Mouse (Mus musculus) forebrain, embryonic 15.5 days (tissue): ENCODE results near the gene Rhoj. TPM values are rescaled to one million over a fixed set of nuclear protein-coding genes. Genes with fewer than 3 reads are reported as not detected.
"Not testable (repeated sequence)": the region's sequence is repeated elsewhere in the genome, so short reads cannot be mapped to it uniquely, and the experiment has no call there.

Experiments used
- ATAC-seq: fragments of 200-750 bp; cut with Nextera tagmentation; replicated peaks from 2 replicates; pipeline ENCODE4 v1.8.0; 2017; ENCODE audit warnings: mild to moderate bottlenecking, moderate TSS enrichment, moderate library complexity
- H3K27ac ChIP-seq: fragments of 300-500 bp; sonication (generic); replicated peaks from 2 replicates; pipeline ENCODE4 v1.5.1; 2015; ENCODE audit warnings: mild to moderate bottlenecking, inconsistent platforms
- H3K27me3 ChIP-seq: fragments of 300-500 bp; sonication (generic); 2 replicates; pipeline ENCODE4 v1.6.1; 2015; ENCODE audit warnings: inconsistent platforms
- H3K36me3 ChIP-seq: fragments of 300-500 bp; sonication (generic); 2 replicates; pipeline ENCODE4 v1.6.1; 2015; ENCODE audit warnings: mild to moderate bottlenecking, inconsistent platforms
- H3K4me1 ChIP-seq: fragments of 300-500 bp; sonication (generic); 2 replicates; pipeline ENCODE4 v1.6.1; 2015; ENCODE audit warnings: inconsistent platforms
- H3K4me2 ChIP-seq: fragments of 300-500 bp; sonication (generic); replicated peaks from 2 replicates; pipeline ENCODE4 v1.6.1; 2015; ENCODE audit warnings: mild to moderate bottlenecking, inconsistent platforms
- H3K4me3 ChIP-seq: fragments of 300-500 bp; sonication (generic); 2 replicates; pipeline ENCODE4 v1.5.1; 2015; ENCODE audit warnings: mild to moderate bottlenecking, inconsistent platforms
- H3K9ac ChIP-seq: fragments of 300-500 bp; sonication (generic); replicated peaks from 2 replicates; pipeline ENCODE4 v1.6.1; 2015; ENCODE audit warnings: mild to moderate bottlenecking, inconsistent platforms
- H3K9me3 ChIP-seq: fragments of 300-500 bp; sonication (generic); 2 replicates; pipeline ENCODE4 v1.6.1; 2016; ENCODE audit warnings: inconsistent platforms
- WGBS: fragments of 180-500 bp; shearing (Covaris S2); methylation state at CpG from one replicate; pipeline ENCODE4 v1.1.7; 2015; ENCODE audit warnings: mixed read lengths; 5-methylcytosine and 5-hydroxymethylcytosine counted together
- polyA plus RNA-seq: library from polyadenylated mRNA; unstranded; fragments of >200 nt; fragmentation: Nextera tagmentation; extraction: Ambion mirVana; gene quantifications from 2 replicates; pipeline ENCODE4 v1.2.1, GENCODE M21; 2015

Gene Rhoj
- polyA plus RNA-seq, 1 experiment from 2014 or later = 15.0 TPM

- no peaks in the 10 kb centered on the region for H3K27me3 ChIP-seq
- H3K9ac ChIP-seq = no peak overlapping the region
- H3K9me3 ChIP-seq = no peaks in the 10 kb centered on the region
- H3K36me3 ChIP-seq = no peaks in the 10 kb centered on the region
- no peak overlapping the region for H3K27ac ChIP-seq
- WGBS = 77% methylated on average over 6 of the region's 6 CpGs
- H3K4me3 ChIP-seq = no peak overlapping the region
- ATAC-seq = no peak
- H3K4me2 ChIP-seq = no peak overlapping the region
- no peaks in the 10 kb centered on the region for H3K4me1 ChIP-seq
Observed at GRCm38 (mm10) chr12:75414991-75415390, 106.9 kb downstream of the Rhoj start.

DNA sequence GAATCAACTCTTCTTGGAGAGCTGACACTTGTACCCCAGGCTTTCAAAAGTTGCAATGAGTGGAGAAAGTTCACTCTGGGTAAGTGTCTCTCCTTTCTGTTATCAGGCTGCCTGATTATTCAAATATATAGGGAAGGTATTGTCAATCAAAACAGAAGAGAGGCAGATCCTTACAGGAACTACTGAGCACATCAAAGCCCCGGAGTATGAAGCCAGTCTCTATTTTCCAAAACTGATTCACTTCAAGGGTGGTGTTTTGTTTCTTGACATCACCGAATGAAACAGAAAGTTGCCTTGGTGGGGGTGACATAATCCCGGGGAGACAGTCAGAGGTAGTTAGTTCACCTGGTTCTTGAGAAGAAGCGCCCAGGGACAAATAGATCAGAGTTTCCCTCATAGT is 108.6 kb downstream of the Rhoj start, which contains the start of gene Gphb5:
Gphb5 (minus strand) TSS at position 101 of the 400 bp plus-strand sequence.
- H3K27ac ChIP-seq = no peak within 1 kb of the TSS
- no peaks in the 10 kb centered on the region for H3K4me1 ChIP-seq
- H3K9me3 ChIP-seq = no peaks in the 10 kb centered on the region
- no peak within 1 kb of the TSS for H3K4me2 ChIP-seq
- 91% methylated on average over 4 of the region's 4 CpGs for WGBS
- no peak within 1 kb of the TSS for H3K4me3 ChIP-seq
- no peaks in the 10 kb centered on the region for H3K27me3 ChIP-seq
- no peak within 1 kb of the TSS for H3K9ac ChIP-seq
- ATAC-seq = no peak
- no peaks in the 10 kb centered on the region for H3K36me3 ChIP-seq

DNA sequence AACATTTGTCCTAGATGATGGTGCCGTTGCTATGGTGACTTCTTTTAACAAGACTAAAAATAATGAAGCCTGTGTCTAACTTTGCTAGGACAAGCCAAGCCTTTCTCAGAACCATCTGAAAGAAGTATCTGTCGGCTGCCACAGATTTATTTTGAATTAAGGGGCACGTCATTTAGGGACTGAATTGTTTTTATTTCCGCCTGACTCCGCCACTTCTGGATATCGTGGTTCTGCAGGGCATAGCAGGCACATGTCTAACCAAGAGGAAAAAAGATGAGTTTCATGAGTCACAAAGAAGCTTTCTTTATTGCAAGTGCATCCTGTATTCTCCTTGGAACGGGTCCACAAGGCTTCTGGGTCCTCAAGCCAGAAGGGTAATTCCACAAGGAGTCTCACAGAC is 116.2 kb downstream of the Rhoj start:
- H3K4me1 ChIP-seq = no peaks in the 10 kb centered on the region
- no peak overlapping the region for H3K9ac ChIP-seq
- WGBS = 73% methylated on average over 7 of the region's 7 CpGs
- H3K4me3 ChIP-seq = no peak overlapping the region
- no peak overlapping the region for H3K4me2 ChIP-seq
- no peaks in the 10 kb centered on the region for H3K9me3 ChIP-seq
- no peaks in the 10 kb centered on the region for H3K36me3 ChIP-seq
- no peak for ATAC-seq
- no peaks in the 10 kb centered on the region for H3K27me3 ChIP-seq
- no peak overlapping the region for H3K27ac ChIP-seq

DNA sequence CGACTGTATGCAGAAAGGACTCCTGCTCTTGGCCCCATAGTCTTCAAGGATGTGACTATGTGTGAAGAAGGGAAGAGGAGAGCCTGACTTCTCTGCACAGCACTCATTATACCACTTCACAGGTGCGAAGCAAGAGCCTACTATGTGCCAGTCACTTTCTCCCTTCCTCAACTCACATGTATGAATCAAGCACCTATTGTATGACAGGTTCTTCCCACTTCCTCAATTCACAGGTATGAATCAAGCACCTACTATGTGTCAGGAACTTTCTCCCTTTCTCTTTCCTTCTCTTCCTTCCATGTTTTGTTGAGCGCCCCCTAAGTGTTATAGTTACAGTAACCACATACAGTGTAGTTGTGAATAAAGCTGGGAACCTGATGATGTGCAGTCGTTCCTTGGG is 116.7 kb downstream of the Rhoj start:
- Histone ChIP-seq H3K4me1 (no peaks in the 10 kb centered on the region), H3K27me3 (no peaks in the 10 kb centered on the region), H3K9me3 (no peaks in the 10 kb centered on the region), H3K9ac (no peak overlapping the region), H3K36me3 (no peaks in the 10 kb centered on the region), H3K4me2 (no peak overlapping the region), H3K27ac (no peak overlapping the region), H3K4me3 (no peak overlapping the region)
- 89% methylated on average over 4 of the region's 4 CpGs for WGBS
- ATAC-seq = no peak

DNA sequence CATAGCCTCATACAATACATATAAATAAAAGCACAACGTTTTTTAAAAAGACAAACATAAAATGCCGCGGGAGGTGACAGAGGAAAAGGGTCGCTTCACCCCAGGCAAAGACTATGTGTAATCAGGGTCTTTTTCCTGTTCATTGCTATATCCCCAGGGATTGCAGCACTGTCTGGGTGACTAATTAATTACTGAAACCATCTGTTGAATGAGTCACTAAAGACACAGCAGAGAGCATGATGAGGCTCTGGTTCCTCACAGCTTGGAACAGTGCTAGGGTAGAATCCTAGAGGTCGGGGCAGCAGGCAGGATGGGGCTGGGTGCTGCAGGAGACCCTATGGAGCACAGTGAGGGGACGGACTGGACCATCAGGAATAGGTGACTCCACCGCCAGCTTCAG is 117.8 kb downstream of the Rhoj start:
- H3K4me1 ChIP-seq = no peaks in the 10 kb centered on the region
- 84% methylated on average over 7 of the region's 7 CpGs for WGBS
- no peak overlapping the region for H3K9ac ChIP-seq
- H3K4me2 ChIP-seq = no peak overlapping the region
- ATAC-seq = no peak
- H3K27me3 ChIP-seq = no peaks in the 10 kb centered on the region
- no peak overlapping the region for H3K4me3 ChIP-seq
- no peak overlapping the region for H3K27ac ChIP-seq
- H3K9me3 ChIP-seq = no peaks in the 10 kb centered on the region
- H3K36me3 ChIP-seq = no peaks in the 10 kb centered on the region

DNA sequence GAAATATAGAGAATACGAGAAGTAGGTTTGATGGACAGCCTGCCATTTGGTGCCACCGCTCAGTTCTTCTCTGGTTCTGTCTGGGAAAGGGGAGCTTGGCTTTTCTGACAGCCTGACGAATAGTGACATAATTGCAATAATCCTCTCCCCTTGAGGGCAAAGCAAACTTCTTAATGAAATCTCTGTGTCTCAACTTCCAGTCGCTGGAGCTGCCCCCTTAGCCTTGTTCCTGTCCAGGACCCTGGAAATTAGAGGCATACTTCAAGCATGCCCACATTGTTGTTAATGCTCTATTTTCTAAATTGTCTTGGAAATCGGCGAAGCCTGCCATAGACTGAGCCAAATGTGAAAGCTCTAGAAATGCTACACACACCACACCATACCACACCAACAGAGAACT is 120.6 kb downstream of the Rhoj start:
- Histone ChIP-seq H3K36me3 (no peaks in the 10 kb centered on the region), H3K9ac (no peak overlapping the region), H3K27ac (no peak overlapping the region), H3K9me3 (no peaks in the 10 kb centered on the region), H3K27me3 (no peaks in the 10 kb centered on the region), H3K4me2 (no peak overlapping the region), H3K4me1 (no peaks in the 10 kb centered on the region), H3K4me3 (no peak overlapping the region)
- 70% methylated on average over 6 of the region's 6 CpGs for WGBS
- no peak for ATAC-seq

GRCm38 (mm10) chr12:75429685-75430396 is 121.7 kb downstream of the Rhoj start:
- Histone ChIP-seq H3K4me3 (no peak overlapping the region), H3K9ac (no peak overlapping the region)
- 92% methylated on average over 1 of the region's 1 CpGs for WGBS

DNA sequence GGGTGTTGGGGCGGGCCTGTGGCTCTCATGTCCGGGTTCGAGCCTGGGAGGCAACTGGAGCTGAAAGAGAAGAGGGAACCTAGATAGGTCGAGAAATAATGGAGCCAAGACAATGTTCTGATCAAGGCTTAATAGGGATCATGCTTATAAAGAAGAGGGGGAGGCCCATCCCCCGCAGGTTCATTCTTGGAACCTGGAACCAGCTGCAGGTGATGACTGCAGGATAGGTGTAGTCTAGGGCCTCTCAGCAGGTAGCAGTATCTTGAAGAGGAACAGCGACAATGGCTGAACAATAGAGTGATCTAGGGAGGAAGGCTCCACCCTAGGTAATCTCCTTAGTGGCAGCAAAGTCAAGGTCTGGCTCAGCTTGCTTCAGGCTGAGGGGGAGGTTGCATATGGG is 124.3 kb downstream of the Rhoj start:
- not testable (repeated sequence) for H3K36me3 ChIP-seq, H3K4me1 ChIP-seq, H3K4me3 ChIP-seq, H3K9me3 ChIP-seq, H3K9ac ChIP-seq, ATAC-seq, H3K27me3 ChIP-seq, H3K27ac ChIP-seq, H3K4me2 ChIP-seq
- WGBS = 82% methylated on average over 6 of the region's 6 CpGs

More at GRCm38 (mm10) chr12:75429685-75430396, 121.7 kb downstream of the Rhoj start:
- H3K4me2 ChIP-seq = no peak overlapping the region
- H3K27me3 ChIP-seq = no peaks in the 10 kb centered on the region
- no peaks in the 10 kb centered on the region for H3K4me1 ChIP-seq
- no peak for ATAC-seq
- H3K9me3 ChIP-seq = no peaks in the 10 kb centered on the region
- no peak overlapping the region for H3K27ac ChIP-seq
- no peaks in the 10 kb centered on the region for H3K36me3 ChIP-seq

GRCm38 (mm10) chr12:75446245-75446644 is 138.1 kb downstream of the Rhoj start:
- Histone ChIP-seq H3K27ac (no peak overlapping the region), H3K27me3 (no peaks in the 10 kb centered on the region), H3K36me3 (peaks cover 13% of the 10 kb centered on the region), H3K4me3 (no peak overlapping the region), H3K4me1 (no peaks in the 10 kb centered on the region), H3K9me3 (no peaks in the 10 kb centered on the region), H3K9ac (no peak overlapping the region), H3K4me2 (no peak overlapping the region)
- 89% methylated on average over 7 of the region's 7 CpGs for WGBS
- ATAC-seq = no peak

GRCm38 (mm10) chr12:75448921-75449320 is 140.8 kb downstream of the Rhoj start:
- Histone ChIP-seq H3K27ac (no peak overlapping the region), H3K36me3 (peaks cover 36% of the 10 kb centered on the region), H3K4me1 (no peaks in the 10 kb centered on the region), H3K4me2 (no peak overlapping the region), H3K27me3 (no peaks in the 10 kb centered on the region), H3K9me3 (no peaks in the 10 kb centered on the region), H3K4me3 (no peak overlapping the region), H3K9ac (no peak overlapping the region)
- ATAC-seq = no peak
- 88% methylated on average over 5 of the region's 5 CpGs for WGBS

DNA sequence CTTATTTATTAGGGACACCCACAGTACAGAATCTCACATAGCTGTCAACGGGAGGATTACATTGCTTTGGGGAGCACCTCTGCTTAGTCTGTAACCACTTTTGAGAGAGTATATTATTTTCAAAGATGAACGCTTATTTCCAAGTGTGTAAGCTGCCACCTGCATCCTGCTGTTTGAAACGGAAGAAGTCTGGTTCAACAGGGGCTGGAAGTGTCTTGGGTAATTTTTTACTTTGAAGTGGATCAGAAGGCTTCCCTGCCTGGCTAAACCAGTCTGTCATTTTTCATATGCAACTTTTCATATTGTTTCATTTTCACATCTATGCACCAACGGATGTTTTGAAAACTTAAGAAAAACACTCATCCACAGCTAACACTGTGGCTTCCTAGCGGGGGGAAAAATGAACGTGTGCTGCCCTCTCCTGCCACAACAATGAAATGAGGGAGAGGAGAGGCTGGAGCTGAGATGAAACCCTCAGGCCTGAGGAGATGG is 141.4 kb downstream of the Rhoj start:
- peaks cover 36% of the 10 kb centered on the region for H3K36me3 ChIP-seq
- no peaks in the 10 kb centered on the region for H3K27me3 ChIP-seq
- H3K9me3 ChIP-seq = no peaks in the 10 kb centered on the region
- H3K4me3 ChIP-seq = no peak overlapping the region
- H3K4me1 ChIP-seq = no peaks in the 10 kb centered on the region
- no peak overlapping the region for H3K27ac ChIP-seq
- ATAC-seq = no peak
- H3K9ac ChIP-seq = no peak overlapping the region
- WGBS = 72% methylated on average over 6 of the region's 6 CpGs
- H3K4me2 ChIP-seq = no peak overlapping the region

- Histone ChIP-seq H3K9me3 (no peaks in the 10 kb centered on the region), H3K36me3 (peaks cover 36% of the 10 kb centered on the region), H3K27ac (no peak overlapping the region), H3K9ac (no peak overlapping the region), H3K4me1 (no peaks in the 10 kb centered on the region), H3K27me3 (no peaks in the 10 kb centered on the region), H3K4me2 (no peak overlapping the region), H3K4me3 (no peak overlapping the region)
- ATAC-seq = no peak
- WGBS = 87% methylated on average over 14 of the region's 14 CpGs
Observed at GRCm38 (mm10) chr12:75450011-75450410, 141.9 kb downstream of the Rhoj start.

GRCm38 (mm10) chr12:75450592-75450991 is 142.5 kb downstream of the Rhoj start:
- Histone ChIP-seq H3K4me1 (no peaks in the 10 kb centered on the region), H3K4me2 (no peak overlapping the region), H3K9ac (no peak overlapping the region), H3K36me3 (peaks cover 36% of the 10 kb centered on the region), H3K27me3 (no peaks in the 10 kb centered on the region), H3K4me3 (no peak overlapping the region), H3K27ac (no peak overlapping the region), H3K9me3 (no peaks in the 10 kb centered on the region)
- ATAC-seq = no peak
- WGBS = 92% methylated on average over 8 of the region's 8 CpGs
